Mouse (Mus musculus) bone marrow macrophage, adult 2 months (primary cell): ENCODE measurements around the gene Tacr2. TPM values are rescaled to one million over a fixed set of nuclear protein-coding genes. Genes with fewer than 3 reads are reported as not detected.

Source experiments
- H3K27ac ChIP-seq: 2 replicates; pipeline ENCODE4 v1.5.1; 2012; ENCODE audit warnings: low read depth, low read length; ENCODE audit not compliant: insufficient read depth
- H3K4me1 ChIP-seq: 2 replicates; pipeline ENCODE4 v1.6.1; 2012; ENCODE audit warnings: low read length; ENCODE audit not compliant: control insufficient read depth, insufficient read depth
- H3K4me3 ChIP-seq: 2 replicates; pipeline ENCODE4 v1.5.1; 2012; ENCODE audit warnings: mild to moderate bottlenecking, low read length, moderate library complexity; ENCODE audit not compliant: insufficient read depth
- CTCF ChIP-seq: IDR thresholded peaks from 2 replicates; pipeline ENCODE4 v1.5.1; 2012; ENCODE audit warnings: low read depth, mild to moderate bottlenecking, low read length, moderate library complexity
- POLR2A ChIP-seq: IDR thresholded peaks from 2 replicates; pipeline ENCODE4 v1.6.1; 2012; ENCODE audit warnings: mild to moderate bottlenecking, low read depth, low read length, borderline replicate concordance
- polyA plus RNA-seq: library from polyadenylated mRNA; stranded (reverse); fragments of >200 nt; gene quantifications from 2 replicates; pipeline ENCODE4 v1.2.4, GENCODE M21; 2012; ENCODE audit not compliant: missing spikeins, insufficient read depth, insufficient read length

Gene Tacr2
- polyA plus RNA-seq, 1 experiment: not detected

- TF ChIP-seq POLR2A (no peak), CTCF (no peak)
- H3K4me1 ChIP-seq: peaks cover 14% of the 10 kb centered on the region
- H3K27ac ChIP-seq: no peak overlapping the region
- no peak overlapping the region for H3K4me3 ChIP-seq
Measured at GRCm38 (mm10) chr10:62313885-62314424, 61.7 kb downstream of the Tacr2 start.

Other genes with a start within 250 kb of the Tacr2 start
- gene Neurog3, start 119.3 kb upstream of the Tacr2 start, polyA plus RNA-seq: not detected in 2 replicates
- gene Fam241b, start 108.5 kb upstream of the Tacr2 start, polyA plus RNA-seq: not detected in 2 replicates
- 0.37 TPM in 1 of 2 replicates, not detected in the other for gene Tspan15, start 21.2 kb upstream of the Tacr2 start, polyA plus RNA-seq
- gene Hk1, start 127.5 kb downstream of the Tacr2 start, polyA plus RNA-seq: 37.9 and 45.1 TPM in 2 replicates
- gene Hkdc1, start 170.1 kb downstream of the Tacr2 start, polyA plus RNA-seq: not detected in 2 replicates
- gene 4930507D05Rik, start 197.1 kb downstream of the Tacr2 start, polyA plus RNA-seq: not detected in 2 replicates
- 9.4 and 14.4 TPM in 2 replicates for gene Supv3l1, start 197.3 kb downstream of the Tacr2 start, polyA plus RNA-seq
- 110 and 117 TPM in 2 replicates for gene Vps26a, start 234.4 kb downstream of the Tacr2 start, polyA plus RNA-seq